Mouse (Mus musculus) midbrain, embryonic 15.5 days (tissue): ENCODE measurements around the gene Il11ra1. TPM values are rescaled to one million over a fixed set of nuclear protein-coding genes. Genes with fewer than 3 reads are reported as not detected.
A peak's percentile ranks its signal among the peaks of the same experiment; 100 is the strongest.
"Not testable (repeated sequence)": the region's sequence is repeated elsewhere in the genome, so short reads cannot be mapped to it uniquely, and the experiment has no call there.

Source experiments
- ATAC-seq: fragments of 200-750 bp; cut with Nextera tagmentation; replicated peaks from 2 replicates; pipeline ENCODE4 v1.8.0; 2017; ENCODE audit warnings: moderate TSS enrichment
- H3K27ac ChIP-seq: fragments of 300-500 bp; sonication (generic); 2 replicates; pipeline ENCODE4 v1.5.1; 2015; ENCODE audit warnings: mild to moderate bottlenecking, inconsistent platforms
- H3K27me3 ChIP-seq: fragments of 300-500 bp; sonication (generic); replicated peaks from 2 replicates; pipeline ENCODE4 v1.6.1; 2015; ENCODE audit warnings: inconsistent platforms
- H3K36me3 ChIP-seq: fragments of 300-500 bp; sonication (generic); replicated peaks from 2 replicates; pipeline ENCODE4 v1.6.1; 2015; ENCODE audit warnings: inconsistent platforms
- H3K4me1 ChIP-seq: fragments of 300-500 bp; sonication (generic); 2 replicates; pipeline ENCODE4 v1.6.1; 2015; ENCODE audit warnings: inconsistent platforms
- H3K4me2 ChIP-seq: fragments of 300-500 bp; sonication (generic); 2 replicates; pipeline ENCODE4 v1.6.1; 2015; ENCODE audit warnings: inconsistent platforms, mild to moderate bottlenecking, moderate library complexity
- H3K4me3 ChIP-seq: fragments of 300-500 bp; sonication (generic); 2 replicates; pipeline ENCODE4 v1.5.1; 2015; ENCODE audit warnings: mild to moderate bottlenecking, inconsistent platforms
- H3K9ac ChIP-seq: fragments of 300-500 bp; sonication (generic); 2 replicates; pipeline ENCODE4 v1.6.1; 2015; ENCODE audit warnings: mild to moderate bottlenecking, inconsistent platforms
- H3K9me3 ChIP-seq: fragments of 300-500 bp; sonication (generic); 2 replicates; pipeline ENCODE4 v1.6.1; 2016; ENCODE audit warnings: inconsistent platforms
- WGBS: fragments of 180-500 bp; shearing (Covaris S2); methylation state at CpG from one replicate; pipeline ENCODE4 v1.1.7; 2015; ENCODE audit warnings: mixed read lengths; 5-methylcytosine and 5-hydroxymethylcytosine counted together
- polyA plus RNA-seq: library from polyadenylated mRNA; unstranded; fragments of >200 nt; fragmentation: Nextera tagmentation; extraction: Ambion mirVana; gene quantifications from 2 replicates; pipeline ENCODE4 v1.2.1, GENCODE M21; 2015

Il11ra1 gene
- polyA plus RNA-seq, 1 experiment from 2014 or later = 37.5 TPM

- Histone ChIP-seq H3K4me2 (peak overlapping the region; percentile 45), H3K27ac (peak overlapping the region; percentile 21; the same call in 1 of the 2 replicates), H3K27me3 (no peaks in the 10 kb centered on the region), H3K4me3 (no peak overlapping the region), H3K9me3 (no peaks in the 10 kb centered on the region), H3K4me1 (peaks cover 33% of the 10 kb centered on the region), H3K36me3 (no peaks in the 10 kb centered on the region), H3K9ac (0 out of 2 replicates have a peak overlapping the region, but pooled peaks have one; percentile 22)
- 0 out of 2 replicates have a peak, but pooled peaks have one; percentile 5 for ATAC-seq
- whole genome bisulfite sequencing = 32% methylated on average over 6 of the region's 6 CpGs
Observed at GRCm38 (mm10) chr4:41682789-41683188, 17.0 kb upstream of the Il11ra1 start.

GRCm38 (mm10) chr4:41683303-41683702 lies 16.5 kb upstream of the Il11ra1 start:
- H3K36me3 ChIP-seq, H3K27ac ChIP-seq, H3K27me3 ChIP-seq, H3K9ac ChIP-seq, H3K9me3 ChIP-seq: not testable (repeated sequence)
- peak; percentile 25 for ATAC-seq
- peak overlapping the region; percentile 45 for H3K4me2 ChIP-seq
- H3K4me3 ChIP-seq = peak overlapping the region; percentile 24; the same call in 1 of the 2 replicates
- 0% methylated on average over 5 of the region's 27 CpGs for whole genome bisulfite sequencing
- peaks cover 29% of the 10 kb centered on the region for H3K4me1 ChIP-seq

DNA sequence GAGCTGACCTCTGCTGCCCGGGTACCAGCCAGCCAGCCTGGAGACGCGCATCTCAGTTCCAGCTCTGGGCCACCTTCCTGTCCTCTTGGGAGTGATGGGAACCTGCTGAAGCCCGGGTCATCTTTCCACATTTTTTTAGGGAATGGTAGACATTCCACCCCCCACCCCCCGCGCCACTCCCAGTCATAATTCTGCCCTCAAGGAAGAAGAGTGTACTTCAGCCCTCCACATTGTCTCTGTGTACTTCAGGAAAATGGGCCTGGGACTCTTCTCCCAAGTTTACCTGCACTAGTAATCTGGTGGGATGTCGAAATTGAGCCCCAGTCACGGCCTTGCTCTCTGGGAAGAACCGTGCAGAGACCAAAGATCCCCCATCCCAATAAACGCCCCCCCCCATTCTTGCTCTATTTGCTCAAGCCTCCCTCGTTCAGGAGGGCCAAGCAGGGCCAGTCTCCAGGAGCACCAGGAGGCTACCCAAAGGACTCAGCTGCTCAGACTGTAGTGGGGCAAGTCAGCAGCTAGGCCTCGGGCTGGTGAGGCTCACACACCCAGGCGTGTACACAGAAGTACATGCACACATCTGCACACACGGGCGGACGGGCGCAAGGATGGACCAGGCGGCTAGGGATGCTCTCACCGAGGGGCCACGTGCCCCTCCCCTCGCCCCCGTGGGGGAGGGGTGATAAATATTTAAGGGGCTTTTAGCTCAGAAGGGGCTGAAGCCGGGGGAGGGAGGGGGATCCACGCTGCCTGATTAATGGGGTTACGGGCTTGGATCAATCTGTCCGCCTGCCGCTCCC lies 15.5 kb upstream of the Il11ra1 start:
- H3K27ac ChIP-seq = peak overlapping the region; percentile 62

DNA sequence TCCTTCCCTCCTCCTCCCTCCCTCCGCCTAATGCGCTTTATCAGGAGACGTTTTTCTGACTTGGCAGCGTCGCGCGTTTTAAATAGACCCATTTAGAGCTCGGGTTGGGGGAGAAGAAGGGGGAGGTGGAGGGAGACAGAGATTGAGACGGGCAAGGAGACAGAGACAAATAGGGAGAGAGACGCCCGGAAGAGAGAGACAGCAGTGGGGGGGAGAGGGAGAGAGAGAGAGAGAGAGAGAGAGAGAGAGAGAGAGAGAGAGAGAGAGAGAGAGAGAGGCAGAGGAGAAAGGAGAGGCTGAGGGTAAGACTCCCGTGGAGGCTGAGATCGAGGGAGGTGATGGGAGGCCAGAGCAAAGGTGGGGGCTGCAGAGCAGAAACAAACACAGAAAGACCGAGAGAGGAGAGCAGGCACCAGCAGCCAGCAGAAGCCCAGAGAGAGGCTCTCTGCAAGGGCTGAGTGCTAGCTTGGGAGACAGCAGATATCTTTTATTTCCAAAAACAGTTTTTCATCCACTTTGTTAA lies 14.8 kb upstream of the Il11ra1 start:
- WGBS = 2% methylated on average over 11 of the region's 14 CpGs
- peak overlapping the region; percentile 39; the same call in 1 of the 2 replicates for H3K4me2 ChIP-seq

More for the DNA sequence above, 15.5 kb upstream of the Il11ra1 start:
- H3K36me3 ChIP-seq, H3K27me3 ChIP-seq, H3K9me3 ChIP-seq, H3K9ac ChIP-seq: not testable (repeated sequence)
- ATAC-seq = peak; percentile 48
- 5% methylated on average over 20 of the region's 27 CpGs for WGBS
- H3K4me2 ChIP-seq = peak overlapping the region; percentile 39
- H3K4me3 ChIP-seq = peak overlapping the region; percentile 11; the same call in 1 of the 2 replicates
- H3K4me1 ChIP-seq = peaks cover 29% of the 10 kb centered on the region

DNA sequence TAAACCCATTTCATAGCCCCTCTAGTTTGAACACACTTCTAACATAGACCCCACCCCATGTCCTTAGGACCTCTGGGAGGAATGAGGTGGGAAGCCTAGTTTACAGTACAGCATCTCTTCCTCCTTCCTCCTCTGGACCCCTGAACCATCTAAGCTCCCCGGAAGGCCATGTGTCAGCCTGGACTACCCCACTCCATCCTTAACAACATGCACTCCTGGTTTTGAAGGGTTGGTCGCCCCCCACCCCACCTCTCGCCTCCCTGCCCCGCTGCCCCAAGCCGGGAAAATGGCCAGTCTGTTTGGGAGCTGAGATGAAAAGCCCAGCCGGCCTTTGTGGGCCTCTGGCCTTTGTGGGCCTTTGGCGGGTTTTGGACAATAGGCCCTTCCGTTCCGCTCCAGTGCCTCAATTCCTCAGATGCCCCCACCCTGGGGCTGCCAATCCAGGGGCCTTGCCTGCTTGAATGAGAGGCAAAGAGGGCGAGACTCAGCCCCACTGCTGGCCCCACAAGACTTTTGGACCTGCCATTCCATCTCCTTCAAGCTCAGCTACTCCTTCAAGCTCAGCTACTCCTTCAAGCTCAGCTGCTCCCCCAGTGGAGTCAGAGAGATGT lies 13.8 kb upstream of the Il11ra1 start:
- not testable (repeated sequence) for H3K9ac ChIP-seq, H3K4me3 ChIP-seq, H3K9me3 ChIP-seq, H3K36me3 ChIP-seq, H3K4me2 ChIP-seq, H3K27ac ChIP-seq, H3K27me3 ChIP-seq
- ATAC-seq = 0 out of 2 replicates have a peak, but pooled peaks have one; percentile 18
- 9% methylated on average over 10 of the region's 10 CpGs for WGBS
- H3K4me1 ChIP-seq = peaks cover 21% of the 10 kb centered on the region

More for the DNA sequence above, 14.8 kb upstream of the Il11ra1 start:
- H3K27me3 ChIP-seq, ATAC-seq, H3K27ac ChIP-seq, H3K4me3 ChIP-seq, H3K9ac ChIP-seq, H3K9me3 ChIP-seq, H3K36me3 ChIP-seq: not testable (repeated sequence)
- peaks cover 23% of the 10 kb centered on the region for H3K4me1 ChIP-seq

DNA sequence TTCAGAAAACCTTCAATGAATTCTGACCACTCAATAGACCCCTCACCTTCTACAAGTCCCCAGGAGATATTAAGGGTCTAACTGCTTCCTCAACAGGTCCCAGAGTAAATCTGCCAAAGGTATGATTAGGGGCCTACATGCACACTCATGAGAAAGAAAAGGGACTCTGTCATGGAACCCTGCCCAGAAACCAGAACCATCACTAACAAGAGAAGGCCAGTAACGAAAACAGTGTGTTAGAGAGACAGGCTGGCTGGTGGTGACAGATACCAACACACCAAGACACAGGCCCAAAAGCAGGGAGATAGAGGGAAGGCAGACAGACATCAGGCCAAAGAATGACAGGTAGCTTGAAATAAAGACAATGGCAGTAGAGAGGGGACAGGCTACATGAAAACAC lies 11.2 kb upstream of the Il11ra1 start:
- not testable (repeated sequence) for H3K4me2 ChIP-seq, H3K27ac ChIP-seq, H3K9ac ChIP-seq, H3K9me3 ChIP-seq, H3K27me3 ChIP-seq, H3K4me1 ChIP-seq, H3K4me3 ChIP-seq, H3K36me3 ChIP-seq, ATAC-seq
- 51% methylated on average over 1 of the region's 1 CpGs for WGBS

- not testable (repeated sequence) for H3K4me2 ChIP-seq, H3K4me1 ChIP-seq, H3K9ac ChIP-seq, H3K4me3 ChIP-seq, ATAC-seq, H3K27me3 ChIP-seq, H3K9me3 ChIP-seq, H3K27ac ChIP-seq, H3K36me3 ChIP-seq
- no CpG with 5 or more reads among the region's 4 CpGs for WGBS
Observed at GRCm38 (mm10) chr4:41690014-41690413, 9.8 kb upstream of the Il11ra1 start.

- H3K4me3 ChIP-seq = not testable (repeated sequence)
Observed at GRCm38 (mm10) chr4:41693511-41693910, 6.3 kb upstream of the Il11ra1 start.

DNA sequence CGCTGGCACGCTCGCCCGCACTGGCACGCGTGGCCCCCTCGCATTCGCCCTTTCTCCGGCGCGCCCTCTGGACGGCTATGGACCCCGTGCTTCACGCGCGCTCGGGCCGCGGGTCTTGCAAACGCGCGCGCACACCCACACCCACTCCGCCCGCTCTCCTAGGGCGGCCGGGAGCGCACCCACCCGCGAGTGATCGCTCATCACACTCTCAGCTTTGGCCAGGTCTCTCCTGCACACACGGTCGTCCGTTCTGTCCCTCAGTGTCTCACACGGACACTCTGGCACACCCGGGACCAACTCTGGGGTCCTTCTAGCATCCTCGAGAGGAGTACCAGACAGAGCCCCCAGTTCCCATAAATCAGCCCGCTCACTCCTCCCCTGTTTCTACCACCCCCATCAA lies 4.0 kb upstream of the Il11ra1 start:
- ATAC-seq, H3K27ac ChIP-seq, H3K4me1 ChIP-seq, H3K9me3 ChIP-seq, H3K36me3 ChIP-seq, H3K27me3 ChIP-seq, H3K9ac ChIP-seq: not testable (repeated sequence)
- Histone ChIP-seq H3K4me2 (peak overlapping the region; percentile 38; the same call in 1 of the 2 replicates), H3K4me3 (peak overlapping the region; percentile 24)
- WGBS = 3% methylated on average over 20 of the region's 38 CpGs

More at GRCm38 (mm10) chr4:41693511-41693910, 6.3 kb upstream of the Il11ra1 start:
- not testable (repeated sequence) for H3K27me3 ChIP-seq, H3K36me3 ChIP-seq, H3K9me3 ChIP-seq, H3K4me1 ChIP-seq, H3K27ac ChIP-seq, ATAC-seq, H3K9ac ChIP-seq
- WGBS = 1% methylated on average over 4 of the region's 4 CpGs
- H3K4me2 ChIP-seq = peak overlapping the region; percentile 25

- not testable (repeated sequence) for H3K4me2 ChIP-seq, H3K27me3 ChIP-seq, H3K4me3 ChIP-seq, H3K9me3 ChIP-seq, ATAC-seq, H3K27ac ChIP-seq, H3K36me3 ChIP-seq, H3K9ac ChIP-seq, H3K4me1 ChIP-seq
- WGBS = 9% methylated on average over 12 of the region's 15 CpGs
Observed at GRCm38 (mm10) chr4:41696452-41696851, 3.3 kb upstream of the Il11ra1 start.

DNA sequence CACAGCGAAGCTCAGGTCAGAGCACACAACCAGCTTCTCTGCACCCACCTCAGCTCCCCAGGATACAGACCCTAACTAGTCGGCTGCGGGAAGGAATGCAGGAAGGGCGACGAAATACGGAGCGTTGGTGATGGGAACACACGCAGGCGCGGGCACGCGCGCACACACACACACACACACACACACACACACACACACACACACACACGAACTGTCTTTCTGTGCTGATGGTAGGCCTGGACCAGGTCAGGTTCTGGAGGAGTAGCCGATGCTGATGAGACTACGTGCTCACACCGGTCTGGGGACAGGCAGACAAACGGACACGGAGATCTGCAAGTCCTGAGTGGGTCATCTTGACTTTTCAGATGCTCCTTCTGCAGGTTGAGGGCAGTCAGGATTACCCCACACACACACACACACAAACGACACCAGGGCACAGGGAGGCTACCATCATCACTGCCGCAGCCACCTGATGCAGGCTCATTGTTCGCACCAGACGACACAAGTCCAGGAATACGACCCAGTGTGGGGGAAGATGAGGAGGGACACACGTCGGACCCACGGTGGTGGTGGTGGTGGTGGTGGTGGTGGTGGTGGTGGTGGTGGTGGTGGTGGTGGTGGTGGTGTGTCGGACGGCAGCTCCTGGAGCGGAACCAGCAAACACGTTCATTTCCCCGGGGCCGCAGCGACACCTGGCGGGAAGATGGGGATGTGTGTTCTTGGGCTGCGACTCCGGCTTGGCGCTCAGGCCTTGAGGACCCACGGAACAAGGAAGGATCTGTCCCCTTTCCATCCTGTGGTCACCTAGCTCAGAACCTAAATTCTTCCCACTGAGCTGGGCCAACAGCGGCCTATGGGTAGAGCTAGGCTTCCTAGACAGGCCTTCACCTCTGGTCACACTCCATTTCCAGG lies 2.6 kb upstream of the Il11ra1 start, which contains the start of gene Cntfr:
Gene Cntfr (minus strand): TSS at position 160 of the 912 bp plus-strand sequence.
- Histone ChIP-seq H3K4me2 (peak within 1 kb of the TSS; percentile 38; the same call in 1 of the 2 replicates), H3K4me3 (peak within 1 kb of the TSS; percentile 24; the same call in 1 of the 2 replicates)
- H3K27me3 ChIP-seq, H3K4me1 ChIP-seq, H3K9ac ChIP-seq, H3K36me3 ChIP-seq, H3K27ac ChIP-seq, H3K9me3 ChIP-seq: not testable (repeated sequence)
- 12% methylated on average over 34 of the region's 40 CpGs for WGBS
- 0 out of 2 replicates have a peak, but pooled peaks have one; percentile 62 for ATAC-seq
